Mouse (Mus musculus) limb, embryonic 12.5 days (tissue): ENCODE measurements at regions not wholly inside any gene's neighbourhood (a gene's known extent, or its start where the extent isn't known, plus 50 kb on each side); places are given as distances from the start of the nearest gene placed in this dataset.

Experiments used
- ATAC-seq: fragments of 200-750 bp; cut with Nextera tagmentation; 2 replicates; pipeline ENCODE4 v1.8.0; 2017; ENCODE audit warnings: low read depth, moderate TSS enrichment; ENCODE audit not compliant: insufficient number of reproducible peaks, insufficient read depth, low FRiP score, low TSS enrichment
- H3K27ac ChIP-seq: fragments of 300-500 bp; sonication (generic); 2 replicates; pipeline ENCODE4 v1.5.1; 2016; ENCODE audit warnings: mild to moderate bottlenecking, moderate library complexity
- H3K27me3 ChIP-seq: fragments of 300-500 bp; sonication (generic); 2 replicates; pipeline ENCODE4 v1.6.1; 2016; ENCODE audit warnings: mild to moderate bottlenecking, moderate library complexity
- H3K36me3 ChIP-seq: fragments of 300-500 bp; sonication (generic); 2 replicates; pipeline ENCODE4 v1.6.1; 2016; ENCODE audit warnings: mild to moderate bottlenecking, moderate library complexity
- H3K4me1 ChIP-seq: fragments of 300-500 bp; sonication (generic); replicated peaks from 2 replicates; pipeline ENCODE4 v1.6.1; 2016
- H3K4me2 ChIP-seq: fragments of 300-500 bp; sonication (generic); 2 replicates; pipeline ENCODE4 v1.6.1; 2016; ENCODE audit warnings: mild to moderate bottlenecking, moderate library complexity
- H3K4me3 ChIP-seq: fragments of 300-500 bp; sonication (generic); replicated peaks from 2 replicates; pipeline ENCODE4 v1.5.1; 2016; ENCODE audit warnings: mild to moderate bottlenecking
- H3K9ac ChIP-seq: fragments of 300-500 bp; sonication (generic); replicated peaks from 2 replicates; pipeline ENCODE4 v1.6.1; 2016; ENCODE audit warnings: mild to moderate bottlenecking, moderate library complexity
- H3K9me3 ChIP-seq: fragments of 300-500 bp; sonication (generic); 2 replicates; pipeline ENCODE4 v1.6.1; 2016; ENCODE audit warnings: mild to moderate bottlenecking, moderate library complexity
- WGBS: fragments of 180-500 bp; shearing (Covaris S2); methylation state at CpG from one replicate; pipeline ENCODE4 v1.1.7; 2016; 5-methylcytosine and 5-hydroxymethylcytosine counted together

- no peaks in the 10 kb centered on the region; the same call in 1 of the 2 replicates for H3K27me3 ChIP-seq
- ATAC-seq: no peak
- no peak overlapping the region for H3K4me2 ChIP-seq
- H3K4me1 ChIP-seq: 0 out of 2 replicates have a peak, but pooled peaks cover 3% of the 10 kb centered on the region
- H3K9me3 ChIP-seq: no peaks in the 10 kb centered on the region
- H3K36me3 ChIP-seq: no peaks in the 10 kb centered on the region
- WGBS: 46% methylated on average over 3 of the region's 3 CpGs
- H3K9ac ChIP-seq: no peak overlapping the region
- H3K4me3 ChIP-seq: no peak overlapping the region
- no peak overlapping the region for H3K27ac ChIP-seq
These were observed 94.0 kb upstream of the Fut8 start for GRCm38 (mm10) chr12:77143958-77144357.

GRCm38 (mm10) chr12:77143521-77143920 lies 94.4 kb upstream of the Fut8 start:
- no peak overlapping the region for H3K4me2 ChIP-seq
- 0 out of 2 replicates have a peak, but pooled peaks cover 3% of the 10 kb centered on the region for H3K4me1 ChIP-seq
- H3K27me3 ChIP-seq: no peaks in the 10 kb centered on the region; the same call in 1 of the 2 replicates
- no peak overlapping the region for H3K4me3 ChIP-seq
- no peaks in the 10 kb centered on the region for H3K9me3 ChIP-seq
- H3K9ac ChIP-seq: no peak overlapping the region
- WGBS: 60% methylated on average over 6 of the region's 6 CpGs
- H3K36me3 ChIP-seq: no peaks in the 10 kb centered on the region
- H3K27ac ChIP-seq: no peak overlapping the region
- no peak for ATAC-seq

GRCm38 (mm10) chr12:77143105-77143504 lies 94.8 kb upstream of the Fut8 start:
- no peak overlapping the region for H3K9ac ChIP-seq
- no peak overlapping the region for H3K4me2 ChIP-seq
- H3K9me3 ChIP-seq: no peaks in the 10 kb centered on the region
- WGBS: 89% methylated on average over 12 of the region's 12 CpGs
- no peaks in the 10 kb centered on the region; the same call in 1 of the 2 replicates for H3K27me3 ChIP-seq
- no peak overlapping the region for H3K27ac ChIP-seq
- ATAC-seq: no peak
- no peaks in the 10 kb centered on the region for H3K36me3 ChIP-seq
- no peak overlapping the region for H3K4me3 ChIP-seq
- 0 out of 2 replicates have a peak, but pooled peaks cover 3% of the 10 kb centered on the region for H3K4me1 ChIP-seq

GRCm38 (mm10) chr12:77142224-77142623 lies 95.7 kb upstream of the Fut8 start:
- Histone ChIP-seq H3K27me3 (no peaks in the 10 kb centered on the region; the same call in 1 of the 2 replicates), H3K4me3 (no peak overlapping the region), H3K4me1 (0 out of 2 replicates have a peak, but pooled peaks cover 3% of the 10 kb centered on the region), H3K9me3 (no peaks in the 10 kb centered on the region), H3K4me2 (no peak overlapping the region), H3K9ac (no peak overlapping the region), H3K36me3 (no peaks in the 10 kb centered on the region), H3K27ac (no peak overlapping the region)
- WGBS: 88% methylated on average over 4 of the region's 4 CpGs
- no peak for ATAC-seq

- Histone ChIP-seq H3K9ac (no peak overlapping the region), H3K4me1 (0 out of 2 replicates have a peak, but pooled peaks cover 3% of the 10 kb centered on the region), H3K27me3 (no peaks in the 10 kb centered on the region; the same call in 1 of the 2 replicates), H3K27ac (no peak overlapping the region), H3K9me3 (no peaks in the 10 kb centered on the region), H3K36me3 (no peaks in the 10 kb centered on the region), H3K4me3 (no peak overlapping the region), H3K4me2 (no peak overlapping the region)
- ATAC-seq: no peak
- 78% methylated on average over 8 of the region's 8 CpGs for WGBS
These were observed 96.4 kb upstream of the Fut8 start for GRCm38 (mm10) chr12:77141260-77142201.

GRCm38 (mm10) chr12:77140656-77141055 lies 97.3 kb upstream of the Fut8 start:
- Histone ChIP-seq H3K9ac (no peak overlapping the region), H3K4me2 (no peak overlapping the region), H3K36me3 (no peaks in the 10 kb centered on the region), H3K4me1 (0 out of 2 replicates have a peak, but pooled peaks cover 3% of the 10 kb centered on the region), H3K4me3 (no peak overlapping the region), H3K27ac (no peak overlapping the region), H3K9me3 (no peaks in the 10 kb centered on the region), H3K27me3 (no peaks in the 10 kb centered on the region; the same call in 1 of the 2 replicates)
- ATAC-seq: no peak
- 48% methylated on average over 6 of the region's 6 CpGs for WGBS

- Histone ChIP-seq H3K4me1 (0 out of 2 replicates have a peak, but pooled peaks cover 3% of the 10 kb centered on the region), H3K9me3 (no peaks in the 10 kb centered on the region), H3K4me3 (no peak overlapping the region), H3K27me3 (no peaks in the 10 kb centered on the region; the same call in 1 of the 2 replicates), H3K36me3 (no peaks in the 10 kb centered on the region), H3K27ac (no peak overlapping the region), H3K4me2 (no peak overlapping the region), H3K9ac (no peak overlapping the region)
- 84% methylated on average over 5 of the region's 5 CpGs for WGBS
- no peak for ATAC-seq
These were observed 97.8 kb upstream of the Fut8 start for GRCm38 (mm10) chr12:77140141-77140540.

GRCm38 (mm10) chr12:77139718-77140117 lies 98.2 kb upstream of the Fut8 start:
- no peaks in the 10 kb centered on the region; the same call in 1 of the 2 replicates for H3K27me3 ChIP-seq
- H3K4me1 ChIP-seq: 0 out of 2 replicates have a peak, but pooled peaks cover 3% of the 10 kb centered on the region
- H3K9ac ChIP-seq: no peak overlapping the region
- no peak overlapping the region for H3K4me3 ChIP-seq
- no peak for ATAC-seq
- H3K27ac ChIP-seq: no peak overlapping the region
- 89% methylated on average over 2 of the region's 2 CpGs for WGBS
- H3K9me3 ChIP-seq: no peaks in the 10 kb centered on the region
- no peaks in the 10 kb centered on the region for H3K36me3 ChIP-seq
- no peak overlapping the region for H3K4me2 ChIP-seq

GRCm38 (mm10) chr12:77138506-77139201 lies 99.3 kb upstream of the Fut8 start:
- no peak overlapping the region for H3K4me2 ChIP-seq
- no peaks in the 10 kb centered on the region for H3K4me1 ChIP-seq
- H3K36me3 ChIP-seq: no peaks in the 10 kb centered on the region
- no peak for ATAC-seq
- 81% methylated on average over 11 of the region's 11 CpGs for WGBS
- no peaks in the 10 kb centered on the region; the same call in 1 of the 2 replicates for H3K27me3 ChIP-seq
- no peak overlapping the region for H3K27ac ChIP-seq
- H3K4me3 ChIP-seq: no peak overlapping the region
- H3K9ac ChIP-seq: no peak overlapping the region
- H3K9me3 ChIP-seq: no peaks in the 10 kb centered on the region

GRCm38 (mm10) chr12:77137291-77137830 lies 100.6 kb upstream of the Fut8 start:
- WGBS: 88% methylated on average over 10 of the region's 10 CpGs
- Histone ChIP-seq H3K27ac (no peak overlapping the region), H3K27me3 (no peaks in the 10 kb centered on the region; the same call in 1 of the 2 replicates), H3K4me1 (0 out of 2 replicates have a peak, but pooled peaks cover 2% of the 10 kb centered on the region), H3K4me3 (no peak overlapping the region), H3K9ac (no peak overlapping the region), H3K4me2 (no peak overlapping the region), H3K36me3 (no peaks in the 10 kb centered on the region), H3K9me3 (no peaks in the 10 kb centered on the region)
- no peak for ATAC-seq

- no peak overlapping the region for H3K9ac ChIP-seq
- no peak overlapping the region for H3K27ac ChIP-seq
- no peaks in the 10 kb centered on the region for H3K9me3 ChIP-seq
- no peaks in the 10 kb centered on the region for H3K36me3 ChIP-seq
- no peak overlapping the region for H3K4me3 ChIP-seq
- ATAC-seq: no peak
- H3K4me2 ChIP-seq: no peak overlapping the region
- 0 out of 2 replicates have a peak, but pooled peaks cover 2% of the 10 kb centered on the region for H3K4me1 ChIP-seq
- WGBS: 93% methylated on average over 6 of the region's 6 CpGs
- no peaks in the 10 kb centered on the region; the same call in 1 of the 2 replicates for H3K27me3 ChIP-seq
These were observed 102.3 kb upstream of the Fut8 start for GRCm38 (mm10) chr12:77135661-77136060.
